Mouse (Mus musculus): Measurements from ENCODE around the gene Btbd9. TPM values are rescaled to one million over a fixed set of nuclear protein-coding genes. Genes with fewer than 3 reads are reported as not detected.
A peak's percentile ranks its signal among the peaks of the same experiment; 100 is the strongest.

Btbd9 gene
- total RNA-seq, 2 experiments from 2014 or later: 10.1 to 10.7 TPM

GRCm38 (mm10) chr17:30564407-30564806 is 11.9 kb downstream of the Btbd9 start:
- intact Hi-C loops (cut with DNase I): no loop called here

GRCm38 (mm10) chr17:30563484-30564075 is 12.7 kb downstream of the Btbd9 start:
- intact Hi-C loops (cut with DNase I): no loop called here
- no peak for DNase-seq

More at GRCm38 (mm10) chr17:30564407-30564806, 11.9 kb downstream of the Btbd9 start:
- DNase-seq: no peak

GRCm38 (mm10) chr17:30562770-30563169 is 13.5 kb downstream of the Btbd9 start:
- DNase-seq: no peak
- intact Hi-C loops (cut with DNase I): no loop called here

GRCm38 (mm10) chr17:30559536-30559935 is 16.8 kb downstream of the Btbd9 start:
- intact Hi-C loops (cut with DNase I): loop anchor here (1.0 kb wide), 1 partner anchor 32 kb away; no protein-coding TSS in a partner anchor
- DNase-seq: peak; percentile 44 to 56

GRCm38 (mm10) chr17:30558623-30559022 is 17.7 kb downstream of the Btbd9 start:
- intact Hi-C loops (cut with DNase I): loop anchor here (1.0 kb wide), 1 partner anchor 33 kb away; no protein-coding TSS in a partner anchor

GRCm38 (mm10) chr17:30556512-30556911 is 19.8 kb downstream of the Btbd9 start:
- DNase-seq: no peak
- intact Hi-C loops (cut with DNase I): no loop called here

More at GRCm38 (mm10) chr17:30558623-30559022, 17.7 kb downstream of the Btbd9 start:
- DNase-seq: no peak

- intact Hi-C loops (cut with DNase I): no loop called here
- no peak for DNase-seq
Measured at GRCm38 (mm10) chr17:30553027-30553937, 23.0 kb downstream of the Btbd9 start.

- no peak for DNase-seq
- intact Hi-C loops (cut with DNase I): no loop called here
Measured at GRCm38 (mm10) chr17:30550774-30551107, 25.5 kb downstream of the Btbd9 start.

GRCm38 (mm10) chr17:30549899-30550773 is 26.2 kb downstream of the Btbd9 start:
- intact Hi-C loops (cut with DNase I): no loop called here
- DNase-seq: no peak

GRCm38 (mm10) chr17:30539098-30539497 is 37.2 kb downstream of the Btbd9 start:
- intact Hi-C loops (cut with DNase I): no loop called here
- peak in 1 of 2 experiments; percentile 27 for DNase-seq

- DNase-seq: no peak
- intact Hi-C loops (cut with DNase I): no loop called here
Measured at GRCm38 (mm10) chr17:30536651-30537050, 39.6 kb downstream of the Btbd9 start.

GRCm38 (mm10) chr17:30533098-30533497 is 43.2 kb downstream of the Btbd9 start:
- intact Hi-C loops (cut with DNase I): no loop called here
- DNase-seq: no peak

- intact Hi-C loops (cut with DNase I): no loop called here
- no peak for DNase-seq
Measured at GRCm38 (mm10) chr17:30530542-30530940, 45.7 kb downstream of the Btbd9 start.

GRCm38 (mm10) chr17:30529632-30530541 is 46.4 kb downstream of the Btbd9 start:
- intact Hi-C loops (cut with DNase I): no loop called here
- no peak for DNase-seq

GRCm38 (mm10) chr17:30525405-30526295 is 50.6 kb downstream of the Btbd9 start:
- intact Hi-C loops (cut with DNase I): no loop called here

GRCm38 (mm10) chr17:30524451-30524850 is 51.8 kb downstream of the Btbd9 start:
- DNase-seq: no peak
- intact Hi-C loops (cut with DNase I): no loop called here

More at GRCm38 (mm10) chr17:30525405-30526295, 50.6 kb downstream of the Btbd9 start:
- no peak for DNase-seq

GRCm38 (mm10) chr17:30523783-30524182 is 52.5 kb downstream of the Btbd9 start:
- intact Hi-C loops (cut with DNase I): no loop called here
- DNase-seq: no peak

GRCm38 (mm10) chr17:30522406-30523078 is 53.7 kb downstream of the Btbd9 start:
- intact Hi-C loops (cut with DNase I): no loop called here
- no peak for DNase-seq
